Mouse (Mus musculus): ENCODE measurements at regions not wholly inside any gene's neighbourhood (a gene's known extent, or its start where the extent isn't known, plus 50 kb on each side); places are given as distances from the start of the nearest gene placed in this dataset.

- no peak for DNase-seq
These were observed 1035.2 kb upstream of the B3galt2 start for GRCm38 (mm10) chr1:142605224-142605623.

DNA sequence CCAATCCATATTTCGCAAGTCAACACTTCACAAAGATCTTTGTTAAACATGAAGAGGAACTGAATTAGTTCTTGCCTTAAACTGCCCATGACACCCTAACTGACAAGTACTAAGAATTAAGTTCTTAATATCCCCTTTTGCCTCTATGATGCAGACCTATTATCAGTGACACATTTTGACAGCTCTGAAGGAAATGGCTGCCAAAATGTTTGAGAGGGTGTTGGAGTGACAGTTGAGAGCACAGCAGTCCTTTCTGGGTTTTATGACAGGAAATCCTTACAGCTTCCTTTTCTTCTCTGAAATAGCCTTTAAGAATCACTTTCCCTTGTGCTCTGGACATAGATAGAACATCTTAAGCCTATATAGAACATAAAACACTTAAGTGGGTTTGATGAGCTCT lies 1034.4 kb upstream of the B3galt2 start:
- no peak for DNase-seq

GRCm38 (mm10) chr1:142621464-142621863 lies 1019.0 kb upstream of the B3galt2 start:
- no peak for DNase-seq

DNA sequence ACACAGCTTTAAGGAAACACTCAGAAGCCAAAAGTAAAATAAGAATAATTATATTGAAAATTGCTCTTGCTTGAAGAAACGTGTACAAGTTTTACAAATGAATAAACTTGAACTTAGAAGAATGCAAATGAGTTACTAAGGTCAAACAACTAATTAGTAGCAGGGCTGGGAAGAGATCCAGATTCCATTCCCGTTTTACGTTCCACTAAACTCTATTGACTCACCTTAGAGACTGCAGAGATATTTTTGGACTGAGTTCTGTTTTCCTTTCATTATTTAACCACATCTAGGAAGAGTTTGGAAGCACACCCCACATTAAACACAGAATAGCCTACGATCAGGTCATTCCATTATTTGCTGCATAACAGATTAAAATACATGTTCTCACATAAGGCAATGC lies 1016.2 kb upstream of the B3galt2 start:
- DNase-seq: no peak

DNA sequence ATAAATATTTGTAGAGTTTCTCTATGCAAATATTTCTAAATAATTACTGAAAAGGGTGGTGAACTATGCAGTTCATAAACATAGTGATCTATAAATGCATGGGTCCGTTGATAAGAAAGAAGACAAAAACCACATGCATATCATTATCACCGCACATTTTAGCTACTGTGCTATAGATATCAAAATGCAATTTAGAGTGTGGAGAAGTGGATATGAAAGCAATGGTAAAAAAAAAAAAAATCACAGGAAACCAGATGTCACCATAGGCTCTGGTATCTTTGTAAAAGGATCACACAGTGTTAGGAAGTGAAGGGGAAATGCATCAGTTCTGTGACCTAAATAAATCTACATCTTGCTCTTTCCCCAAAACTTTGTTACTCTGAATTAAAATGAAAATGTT lies 985.2 kb upstream of the B3galt2 start:
- DNase-seq: no peak

DNA sequence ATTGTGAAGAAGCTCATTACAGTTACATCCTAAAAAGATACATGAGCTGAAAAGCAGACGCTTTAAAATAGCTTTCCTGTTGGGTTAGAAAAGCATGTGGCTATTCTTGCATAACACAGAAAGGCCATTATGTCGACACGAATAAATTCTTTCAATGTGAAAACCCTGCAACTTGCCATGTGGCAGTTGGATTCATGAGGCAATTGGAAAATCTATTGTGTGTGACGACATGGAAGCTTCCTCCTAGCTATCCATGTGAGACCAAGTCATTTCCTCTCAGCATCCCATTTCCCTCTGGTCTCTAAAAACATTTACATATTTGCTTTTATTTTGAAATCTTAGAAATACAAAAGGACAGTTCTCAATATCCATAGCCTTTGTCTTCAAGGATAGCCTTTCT lies 975.2 kb upstream of the B3galt2 start:
- DNase-seq: no peak

- no peak for DNase-seq
These were observed 960.5 kb upstream of the B3galt2 start for GRCm38 (mm10) chr1:142679917-142680316.

DNA sequence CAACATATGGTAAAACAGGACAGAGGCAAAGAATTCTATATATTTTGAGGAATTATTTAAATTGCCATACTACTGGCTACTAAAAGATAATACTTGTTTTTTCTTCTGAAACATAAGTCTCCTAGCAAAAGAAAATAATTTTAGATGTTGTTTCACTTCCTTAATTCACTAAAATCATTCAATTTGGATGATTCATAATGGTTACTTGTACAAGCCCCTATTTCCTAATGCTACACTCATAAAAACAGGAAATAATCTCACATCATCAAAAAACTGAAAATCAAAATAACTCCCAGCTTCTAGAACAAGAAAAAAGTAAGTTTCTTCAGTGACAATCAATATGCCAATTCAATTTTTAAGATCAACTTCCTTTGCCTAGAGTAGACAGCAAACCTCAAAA lies 951.6 kb upstream of the B3galt2 start:
- DNase-seq: no peak

DNA sequence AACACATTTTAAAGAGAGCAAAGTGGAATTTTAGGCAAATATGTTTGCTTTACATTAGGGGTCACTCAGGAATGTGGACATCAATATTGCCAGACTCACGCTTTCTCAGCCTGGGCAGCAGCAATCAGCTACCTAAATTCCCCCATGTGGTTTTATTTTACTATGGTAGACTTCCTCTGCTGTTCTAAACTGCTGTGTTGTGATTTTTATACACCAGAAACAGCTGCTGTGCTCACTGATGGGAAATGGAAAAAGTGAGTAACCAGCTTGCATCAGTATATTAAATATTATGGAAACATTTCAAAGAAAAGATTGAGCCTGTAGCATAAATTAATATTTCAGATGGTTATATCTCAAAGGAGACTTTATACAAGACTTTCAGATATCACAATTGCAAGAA lies 945.3 kb upstream of the B3galt2 start:
- DNase-seq: no peak

- DNase-seq: no peak
These were observed 932.2 kb upstream of the B3galt2 start for GRCm38 (mm10) chr1:142708263-142708662.

DNA sequence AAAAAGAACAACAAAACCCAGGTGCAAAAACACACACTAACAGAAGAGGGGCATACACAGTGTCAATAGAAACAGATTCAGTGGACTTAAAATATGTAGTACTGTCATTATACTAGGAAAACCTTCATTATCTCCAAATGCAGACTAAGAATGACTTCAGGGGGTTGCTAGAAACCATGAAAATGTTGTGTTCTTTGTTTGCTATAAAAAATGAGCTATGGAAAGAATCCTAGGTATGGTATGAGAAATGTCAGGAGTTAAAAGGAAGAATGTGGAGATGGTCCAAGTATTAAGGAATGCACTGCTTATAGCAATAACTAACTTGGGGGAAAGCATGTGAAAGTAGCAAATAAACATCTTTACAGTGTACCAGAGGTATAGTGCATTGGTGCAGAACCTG lies 910.2 kb upstream of the B3galt2 start:
- no peak for DNase-seq

DNA sequence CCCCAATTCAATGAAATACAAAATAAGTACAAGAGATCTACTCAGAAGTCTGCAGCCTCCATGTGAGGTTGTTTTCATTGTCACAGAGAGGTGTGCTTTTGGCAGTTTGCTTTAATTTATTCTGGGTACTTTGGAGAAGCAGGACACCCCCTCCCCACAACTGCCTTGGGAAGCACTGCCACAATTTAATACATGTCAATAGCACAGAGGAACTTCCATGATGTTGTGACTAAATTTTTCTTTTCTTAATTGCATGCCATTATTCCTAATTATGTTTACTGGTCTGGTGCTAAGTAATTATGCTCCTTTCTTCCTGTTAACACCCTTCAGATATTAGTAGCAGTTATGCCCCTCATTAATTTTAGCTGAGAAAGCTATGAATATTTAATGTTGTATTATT lies 906.4 kb upstream of the B3galt2 start:
- DNase-seq: no peak

GRCm38 (mm10) chr1:142738376-142738775 lies 902.1 kb upstream of the B3galt2 start:
- no peak for DNase-seq

DNA sequence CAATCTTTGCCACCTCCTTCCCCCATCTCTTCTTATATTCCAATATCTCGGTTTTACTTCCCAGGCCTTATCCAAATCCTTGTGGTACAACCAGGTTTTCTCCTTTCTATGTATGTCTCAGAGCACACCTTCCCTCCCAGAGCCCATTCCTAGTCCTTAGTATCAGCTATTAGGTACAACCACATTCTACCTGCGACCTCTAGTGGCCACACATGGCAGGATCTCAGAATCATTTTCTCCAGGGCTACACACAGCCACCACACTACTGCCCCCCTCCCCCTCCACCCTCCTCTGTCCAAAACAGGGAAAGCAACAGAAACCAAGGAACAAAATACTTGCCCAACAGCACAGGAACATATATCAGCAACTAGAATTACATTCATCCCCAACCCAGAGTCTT lies 898.2 kb upstream of the B3galt2 start:
- DNase-seq: peak; percentile 41 to 59

GRCm38 (mm10) chr1:142771010-142771409 lies 869.5 kb upstream of the B3galt2 start:
- DNase-seq: no peak
